Mouse (Mus musculus) kidney, embryonic 16.5 days (tissue): Measurements from ENCODE around the gene Rab34. TPM values are rescaled to one million over a fixed set of nuclear protein-coding genes. Genes with fewer than 3 reads are reported as not detected.

ENCODE experiments used
- microRNA-seq: library from miRNA; unstranded; fragments of <30 nt; microRNA quantifications from one replicate; pipeline ENCODE4, GENCODE M21; 2016
- polyA plus RNA-seq: library from polyadenylated mRNA; unstranded; fragments of >200 nt; fragmentation: Nextera tagmentation; extraction: Ambion mirVana; gene quantifications from 2 replicates; pipeline ENCODE4 v1.2.1, GENCODE M21; 2015

Gene Rab34
- polyA plus RNA-seq, 1 experiment from 2014 or later = 130 TPM

Small RNA genes lying within 50 kb of the gene (microRNA-seq; reads per million reads assigned to microRNA genes)
- not detected for gene Mir7653

Other genes starting within 250 kb of the Rab34 start
- 15.9 and 16.0 TPM in 2 replicates for gene Phf12, start 205.7 kb upstream of the Rab34 start, polyA plus RNA-seq
- gene Dhrs13, start 156.2 kb upstream of the Rab34 start, polyA plus RNA-seq = 17.0 and 17.1 TPM in 2 replicates
- gene Flot2, start 150.5 kb upstream of the Rab34 start, polyA plus RNA-seq = 57.4 and 61.1 TPM in 2 replicates
- 41.0 and 41.6 TPM in 2 replicates for gene Eral1, start 108.0 kb upstream of the Rab34 start, polyA plus RNA-seq
- gene Fam222b, start 93.8 kb upstream of the Rab34 start, polyA plus RNA-seq = 14.8 and 19.3 TPM in 2 replicates
- 108 and 110 TPM in 2 replicates for gene Traf4, start 22.8 kb upstream of the Rab34 start, polyA plus RNA-seq
- gene Nek8, start 11.8 kb upstream of the Rab34 start, polyA plus RNA-seq = 27.9 and 29.1 TPM in 2 replicates
- gene Tlcd1, start 11.7 kb upstream of the Rab34 start, polyA plus RNA-seq = 35.1 and 36.1 TPM in 2 replicates
- 1,090 and 1,147 TPM in 2 replicates for gene Rpl23a, start 4.8 kb upstream of the Rab34 start, polyA plus RNA-seq
- 4.5 and 4.8 TPM in 2 replicates for gene Proca1, start 5.0 kb downstream of the Rab34 start, polyA plus RNA-seq
- 93.8 and 101 TPM in 2 replicates for gene Sdf2, start 57.3 kb downstream of the Rab34 start, polyA plus RNA-seq
- gene Supt6, start 57.6 kb downstream of the Rab34 start, polyA plus RNA-seq = 31.5 and 33.5 TPM in 2 replicates
- 69.8 and 78.7 TPM in 2 replicates for gene 2610507B11Rik, start 73.3 kb downstream of the Rab34 start, polyA plus RNA-seq
- 0.30 and 0.33 TPM in 2 replicates for gene BC030499, start 102.4 kb downstream of the Rab34 start, polyA plus RNA-seq
- 41.7 and 48.6 TPM in 2 replicates for gene Spag5, start 113.1 kb downstream of the Rab34 start, polyA plus RNA-seq
- gene Aldoc, start 134.5 kb downstream of the Rab34 start, polyA plus RNA-seq = 8.3 and 10.2 TPM in 2 replicates
- 97.0 and 100 TPM in 2 replicates for gene Pigs, start 140.0 kb downstream of the Rab34 start, polyA plus RNA-seq
- 39.4 and 42.3 TPM in 2 replicates for gene Unc119, start 155.1 kb downstream of the Rab34 start, polyA plus RNA-seq
- 0.05 TPM in 1 of 2 replicates, not detected in the other for gene Foxn1, start 198.1 kb downstream of the Rab34 start, polyA plus RNA-seq
- gene Slc13a2, start 233.8 kb downstream of the Rab34 start, polyA plus RNA-seq = 2.2 and 2.4 TPM in 2 replicates